Mouse (Mus musculus) midbrain, embryonic 14.5 days (tissue): Measurements from ENCODE around the gene Cd2. TPM values are rescaled to one million over a fixed set of nuclear protein-coding genes. Genes with fewer than 3 reads are reported as not detected.
A peak's percentile ranks its signal among the peaks of the same experiment; 100 is the strongest.

Source experiments
- ATAC-seq: fragments of 200-750 bp; cut with Nextera tagmentation; 2 replicates; pipeline ENCODE4 v1.8.0; 2017; ENCODE audit warnings: moderate number of reproducible peaks, moderate library complexity; ENCODE audit not compliant: low FRiP score, low TSS enrichment
- DNase-seq: peaks from one replicate; pipeline ENCODE4 v3.0.0-alpha.2; 2015
- H3K27ac ChIP-seq: fragments of 300-500 bp; sonication (generic); replicated peaks from 2 replicates; pipeline ENCODE4 v1.5.1; 2014; ENCODE audit warnings: mild to moderate bottlenecking, low read depth, low read length, moderate library complexity
- H3K27me3 ChIP-seq: fragments of 300-500 bp; sonication (generic); 2 replicates; pipeline ENCODE4 v1.6.1; 2014; ENCODE audit warnings: low read length, control low read depth, mixed read lengths; ENCODE audit not compliant: control insufficient read depth, insufficient read depth
- H3K36me3 ChIP-seq: fragments of 300-500 bp; sonication (generic); 2 replicates; pipeline ENCODE4 v1.6.1; 2014; ENCODE audit warnings: low read length, control low read depth; ENCODE audit not compliant: control insufficient read depth, insufficient read depth
- H3K4me1 ChIP-seq: fragments of 300-500 bp; sonication (generic); 2 replicates; pipeline ENCODE4 v1.6.1; 2014; ENCODE audit warnings: mild to moderate bottlenecking, antibody characterized with exemption, low read length, control low read depth; ENCODE audit not compliant: control insufficient read depth, insufficient read depth
- H3K4me2 ChIP-seq: fragments of 300-500 bp; sonication (generic); 2 replicates; pipeline ENCODE4 v1.6.1; 2014; ENCODE audit warnings: mild to moderate bottlenecking, low read length, moderate library complexity
- H3K4me3 ChIP-seq: fragments of 300-500 bp; sonication (generic); replicated peaks from 2 replicates; pipeline ENCODE4 v1.5.1; 2014; ENCODE audit warnings: low read depth, low read length
- H3K9ac ChIP-seq: fragments of 300-500 bp; sonication (generic); replicated peaks from 2 replicates; pipeline ENCODE4 v1.6.1; 2014; ENCODE audit warnings: mild to moderate bottlenecking, low read length, moderate library complexity
- H3K9me3 ChIP-seq: fragments of 300-500 bp; sonication (generic); 2 replicates; pipeline ENCODE4 v1.6.1; 2016; ENCODE audit warnings: low read length, control low read depth, mixed read lengths; ENCODE audit not compliant: control insufficient read depth
- WGBS: fragments of 180-500 bp; shearing (Covaris S2); extraction: QIAGEN DNeasy Blood & Tissue Kit; methylation state at CpG from one replicate; pipeline ENCODE4 v1.1.7; 2014; 5-methylcytosine and 5-hydroxymethylcytosine counted together
- polyA plus RNA-seq: library from polyadenylated mRNA; unstranded; fragments of >200 nt; fragmentation: Nextera tagmentation; extraction: Ambion mirVana; gene quantifications from 2 replicates; pipeline ENCODE4 v1.2.1, GENCODE M21; 2014

Gene Cd2
- polyA plus RNA-seq, 1 experiment from 2014 or later: not detected

- ATAC-seq: no peak
- H3K4me2 ChIP-seq: no peak overlapping the region
- 33% methylated on average over 8 of the region's 8 CpGs for WGBS
- H3K27me3 ChIP-seq: no peaks in the 10 kb centered on the region
- H3K4me1 ChIP-seq: peaks cover 24% of the 10 kb centered on the region
- H3K27ac ChIP-seq: no peak overlapping the region
- H3K4me3 ChIP-seq: no peak overlapping the region
- H3K9me3 ChIP-seq: no peaks in the 10 kb centered on the region
- no peaks in the 10 kb centered on the region for H3K36me3 ChIP-seq
- no peak overlapping the region for H3K9ac ChIP-seq
- DNase-seq: peak; percentile 31
Measured at GRCm38 (mm10) chr3:101232570-101232969, 55.2 kb downstream of the Cd2 start.

DNA sequence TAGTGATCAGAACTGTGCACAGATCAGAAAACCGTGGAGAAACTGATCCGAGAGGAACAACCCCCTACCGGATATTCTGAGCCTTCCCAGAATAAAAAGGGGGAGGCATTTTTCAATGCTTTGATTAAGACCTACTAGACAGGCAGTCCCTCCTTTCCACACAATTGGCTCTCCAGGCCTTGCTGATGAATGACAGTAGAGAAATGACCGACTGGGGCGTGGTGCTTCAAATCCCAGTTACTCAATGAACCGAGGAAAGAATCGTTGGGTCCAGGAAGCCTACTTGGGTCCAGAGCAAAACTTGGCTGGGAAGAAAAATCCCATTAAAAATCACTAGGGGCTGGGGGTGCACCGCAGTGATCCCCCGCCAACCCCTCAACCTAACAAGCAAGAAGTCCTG is 57.5 kb downstream of the Cd2 start:
- Histone ChIP-seq H3K9me3 (no peaks in the 10 kb centered on the region), H3K4me3 (no peak overlapping the region), H3K4me1 (0 out of 2 replicates have a peak, but pooled peaks cover 8% of the 10 kb centered on the region), H3K36me3 (no peaks in the 10 kb centered on the region), H3K27me3 (no peaks in the 10 kb centered on the region), H3K4me2 (no peak overlapping the region), H3K27ac (no peak overlapping the region), H3K9ac (no peak overlapping the region)
- DNase-seq (no peak), ATAC-seq (no peak)
- 26% methylated on average over 9 of the region's 9 CpGs for WGBS

DNA sequence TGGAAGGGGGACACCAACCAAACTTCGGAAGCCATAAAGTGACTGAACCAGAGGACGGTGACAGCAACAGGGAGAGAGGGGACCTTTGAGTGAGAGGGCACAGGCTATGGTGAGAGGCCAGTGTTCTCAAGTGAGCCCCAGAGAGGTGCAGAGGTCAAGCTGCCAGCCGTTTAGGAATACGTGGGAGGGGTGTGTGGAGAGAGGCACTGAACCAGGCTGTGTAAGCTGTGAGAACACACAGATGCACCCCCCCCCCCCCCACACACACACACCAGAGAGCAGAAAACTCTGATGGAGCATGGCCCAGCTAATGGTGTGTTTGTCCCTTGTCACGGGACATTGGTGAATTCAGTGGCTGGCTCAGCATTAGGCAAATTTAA is 58.2 kb downstream of the Cd2 start:
- Histone ChIP-seq H3K27ac (no peak overlapping the region), H3K27me3 (no peaks in the 10 kb centered on the region), H3K4me3 (no peak overlapping the region), H3K9me3 (no peaks in the 10 kb centered on the region), H3K9ac (no peak overlapping the region), H3K4me1 (0 out of 2 replicates have a peak, but pooled peaks cover 8% of the 10 kb centered on the region), H3K36me3 (no peaks in the 10 kb centered on the region), H3K4me2 (no peak overlapping the region)
- no peak for DNase-seq
- 36% methylated on average over 5 of the region's 5 CpGs for WGBS
- ATAC-seq: no peak

DNA sequence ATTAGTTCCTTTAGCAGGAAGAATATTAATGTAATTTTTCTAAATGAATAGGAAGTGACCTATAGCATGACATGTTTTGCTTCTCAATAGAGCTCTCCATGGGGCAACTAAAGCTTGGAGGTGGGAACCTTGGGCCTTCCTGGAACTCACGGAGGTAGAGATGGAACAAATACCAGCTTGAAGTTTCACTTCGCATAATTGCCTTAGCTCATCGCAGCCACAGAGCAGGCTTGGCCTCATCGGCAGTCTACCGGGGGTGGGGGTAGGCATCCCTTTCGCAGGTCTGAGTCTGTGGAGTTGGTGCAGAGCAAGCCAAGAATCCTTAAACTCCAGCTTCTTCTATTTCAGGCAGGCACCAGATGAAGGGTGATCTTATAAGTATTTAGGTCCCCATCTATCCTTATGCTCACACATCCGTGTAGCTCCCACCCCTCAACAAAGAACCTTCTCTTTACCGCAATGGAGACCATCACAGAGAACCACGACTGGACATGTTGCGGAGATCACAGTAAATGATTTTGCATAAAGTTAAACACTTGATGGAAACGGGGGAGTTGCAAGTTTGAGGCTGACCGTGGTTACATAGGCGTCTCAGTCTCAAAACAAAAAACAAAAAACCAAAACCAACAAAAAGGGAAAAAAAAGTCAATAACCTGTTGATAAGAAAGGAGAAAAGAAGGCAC is 58.7 kb downstream of the Cd2 start:
- H3K4me2 ChIP-seq: no peak overlapping the region
- no peaks in the 10 kb centered on the region for H3K9me3 ChIP-seq
- H3K4me1 ChIP-seq: 0 out of 2 replicates have a peak, but pooled peaks cover 8% of the 10 kb centered on the region
- no peak overlapping the region for H3K9ac ChIP-seq
- no peak for DNase-seq
- 84% methylated on average over 13 of the region's 13 CpGs for WGBS
- H3K27ac ChIP-seq: no peak overlapping the region
- no peaks in the 10 kb centered on the region for H3K27me3 ChIP-seq
- H3K4me3 ChIP-seq: no peak overlapping the region
- no peak for ATAC-seq
- no peaks in the 10 kb centered on the region for H3K36me3 ChIP-seq

DNA sequence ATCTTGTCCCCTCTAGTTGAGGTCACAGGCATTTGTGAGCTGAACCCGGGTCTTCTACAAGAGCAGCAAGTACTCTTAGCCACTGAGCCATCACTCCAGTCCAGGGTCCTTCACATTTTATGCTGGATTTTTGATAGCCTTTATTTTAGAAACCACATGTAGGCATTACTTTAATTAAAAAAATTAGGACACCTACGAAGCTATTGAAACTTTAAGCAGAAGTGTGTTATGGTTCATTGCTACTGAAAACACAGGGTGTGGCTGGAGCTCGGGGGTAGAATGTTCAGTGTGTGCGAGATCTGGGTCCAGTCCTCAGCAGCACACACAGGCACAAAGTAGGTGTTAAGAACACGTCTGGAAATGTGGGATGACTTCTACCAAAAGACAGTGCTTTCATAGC is 59.7 kb downstream of the Cd2 start:
- DNase-seq (no peak), ATAC-seq (no peak)
- Histone ChIP-seq H3K4me2 (no peak overlapping the region), H3K27me3 (no peaks in the 10 kb centered on the region), H3K27ac (no peak overlapping the region), H3K4me3 (no peak overlapping the region), H3K36me3 (no peaks in the 10 kb centered on the region), H3K9me3 (no peaks in the 10 kb centered on the region), H3K9ac (no peak overlapping the region), H3K4me1 (0 out of 2 replicates have a peak, but pooled peaks cover 6% of the 10 kb centered on the region)
- WGBS: 69% methylated on average over 5 of the region's 5 CpGs

Other genes starting within 250 kb of the Cd2 start
- gene Ptgfrn, start 177.7 kb downstream of the Cd2 start, polyA plus RNA-seq: 4.0 and 4.2 TPM in 2 replicates
- 62.0 and 77.8 TPM in 2 replicates for gene Igsf3, start 89.1 kb upstream of the Cd2 start, polyA plus RNA-seq